Mouse (Mus musculus) C2C12 (cell line): ENCODE results near the gene Rilp. TPM values are rescaled to one million over a fixed set of nuclear protein-coding genes. Genes with fewer than 3 reads are reported as not detected.

ENCODE experiments used
- H3K27me3 ChIP-seq: one replicate; pipeline ENCODE4 v1.6.1; 2011; ENCODE audit not compliant: control insufficient read depth, insufficient read depth, insufficient read length
- H3K36me3 ChIP-seq: one replicate; pipeline ENCODE4 v1.6.1; 2011; ENCODE audit not compliant: control insufficient read depth, insufficient read depth
- H3K4me3 ChIP-seq: one replicate; pipeline ENCODE4 v1.5.1; 2011; ENCODE audit warnings: mild to moderate bottlenecking, control low read depth; ENCODE audit not compliant: poor library complexity, insufficient read depth, severe bottlenecking
- H3K79me2 ChIP-seq: one replicate; pipeline ENCODE4 v1.6.1; 2011; ENCODE audit not compliant: control insufficient read depth, insufficient read depth
- H3K79me3 ChIP-seq: one replicate; pipeline ENCODE4 v1.6.1; 2011; ENCODE audit warnings: low read depth, control low read depth
- H3ac ChIP-seq: one replicate; pipeline ENCODE3; 2011; ENCODE audit warnings: low read depth; ENCODE audit not compliant: control insufficient read depth, insufficient read length
- CEBPB ChIP-seq: IDR thresholded peaks from one replicate; pipeline ENCODE4 v1.6.1; 2011; ENCODE audit warnings: low read depth, mild to moderate bottlenecking, control low read depth, moderate library complexity
- CTCF ChIP-seq: IDR thresholded peaks from one replicate; pipeline ENCODE4 v1.5.1; 2011; ENCODE audit not compliant: control insufficient read depth, insufficient read depth, insufficient read length
- FOSL1 ChIP-seq: IDR thresholded peaks from one replicate; pipeline ENCODE4 v1.8.0; 2011; ENCODE audit warnings: mild to moderate bottlenecking, low read length; ENCODE audit not compliant: poor library complexity, insufficient read depth, severe bottlenecking
- MAX ChIP-seq: IDR thresholded peaks from one replicate; pipeline ENCODE4 v1.6.1; 2011; ENCODE audit warnings: mild to moderate bottlenecking, control low read depth
- MYOD1 ChIP-seq: IDR thresholded peaks from one replicate; pipeline ENCODE4 v1.6.1; 2011; ENCODE audit warnings: low read depth; ENCODE audit not compliant: control insufficient read depth, insufficient read length
- MYOG ChIP-seq: IDR thresholded peaks from one replicate; pipeline ENCODE4 v1.6.1; 2011; ENCODE audit not compliant: control insufficient read depth, insufficient read length; ENCODE audit errors: extremely low read depth
- USF1 ChIP-seq: IDR thresholded peaks from one replicate; pipeline ENCODE4 v1.6.1; 2011; ENCODE audit warnings: low read depth, mild to moderate bottlenecking, control low read depth, moderate library complexity
- polyA plus RNA-seq: library from polyadenylated mRNA; unstranded; fragments of >200 nt; fragmentation: generic; extraction: Trizol; gene quantifications from one replicate; pipeline ENCODE4 v1.2.1, GENCODE M21; 2012; ENCODE audit warnings: missing spikeins

Gene Rilp
- polyA plus RNA-seq, 1 experiment: 3.2 TPM

DNA sequence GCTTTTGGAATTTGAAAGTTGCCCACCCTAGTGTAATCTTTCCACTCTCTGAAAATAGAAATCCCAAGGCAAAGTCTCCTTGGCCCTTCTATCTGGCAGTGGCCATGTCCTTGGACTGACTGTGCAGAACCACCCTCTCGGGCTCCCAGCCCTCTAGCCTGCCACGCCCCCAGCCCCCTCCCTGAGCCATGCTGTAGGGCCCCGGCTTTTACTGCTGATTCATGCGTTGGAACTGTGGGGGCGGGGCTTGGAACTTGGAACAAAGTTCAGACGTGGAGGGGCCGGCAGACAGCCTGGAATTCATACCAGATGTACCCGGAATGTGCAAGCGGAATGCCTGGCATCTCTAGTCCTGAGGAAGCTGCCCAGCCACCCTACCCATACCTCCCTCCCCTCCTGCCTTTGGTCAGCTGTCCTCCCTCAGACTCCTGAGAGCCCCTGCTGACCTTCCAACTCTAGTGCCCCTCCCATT, 47.0 kb upstream of the Rilp start:
- TF ChIP-seq CTCF (no peak), MYOG (no peak), MYOD1 (peak; percentile 41), USF1 (no peak), MAX (peak; percentile 70), CEBPB (no peak)
- Histone ChIP-seq H3ac (peak overlapping the region; percentile 74), H3K79me2 (peaks cover 39% of the 10 kb centered on the region), H3K36me3 (peaks cover 37% of the 10 kb centered on the region), H3K4me3 (peak overlapping the region; percentile 99), H3K27me3 (no peaks in the 10 kb centered on the region), H3K79me3 (peaks cover 29% of the 10 kb centered on the region)

DNA sequence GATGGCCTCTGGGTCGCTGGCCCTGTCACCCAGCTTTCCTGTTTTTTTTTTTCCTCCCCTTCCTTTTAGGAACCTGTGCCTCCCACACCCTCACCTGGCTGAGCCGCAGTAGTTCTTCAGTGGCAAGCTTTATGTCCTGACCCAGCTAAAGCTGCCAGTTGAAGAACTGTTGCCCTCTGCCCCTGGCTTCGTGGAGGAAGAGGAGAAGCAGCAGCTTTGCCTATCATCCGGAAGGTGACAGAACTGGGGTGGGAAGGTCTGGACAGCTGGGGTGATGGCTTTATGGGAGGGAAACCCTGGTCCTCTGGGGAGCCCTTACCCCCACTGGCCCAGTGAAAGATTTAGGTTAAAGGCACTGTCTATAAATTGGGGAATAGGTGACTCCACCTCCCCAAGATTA, 46.3 kb upstream of the Rilp start:
- peaks cover 29% of the 10 kb centered on the region for H3K79me3 ChIP-seq
- H3ac ChIP-seq: peak overlapping the region; percentile 64
- H3K36me3 ChIP-seq: peaks cover 37% of the 10 kb centered on the region
- TF ChIP-seq USF1 (no peak), CTCF (no peak), CEBPB (no peak), MYOG (no peak), MAX (no peak), FOSL1 (no peak), MYOD1 (no peak)
- no peaks in the 10 kb centered on the region for H3K27me3 ChIP-seq
- H3K4me3 ChIP-seq: peak overlapping the region; percentile 99
- peaks cover 39% of the 10 kb centered on the region for H3K79me2 ChIP-seq

DNA sequence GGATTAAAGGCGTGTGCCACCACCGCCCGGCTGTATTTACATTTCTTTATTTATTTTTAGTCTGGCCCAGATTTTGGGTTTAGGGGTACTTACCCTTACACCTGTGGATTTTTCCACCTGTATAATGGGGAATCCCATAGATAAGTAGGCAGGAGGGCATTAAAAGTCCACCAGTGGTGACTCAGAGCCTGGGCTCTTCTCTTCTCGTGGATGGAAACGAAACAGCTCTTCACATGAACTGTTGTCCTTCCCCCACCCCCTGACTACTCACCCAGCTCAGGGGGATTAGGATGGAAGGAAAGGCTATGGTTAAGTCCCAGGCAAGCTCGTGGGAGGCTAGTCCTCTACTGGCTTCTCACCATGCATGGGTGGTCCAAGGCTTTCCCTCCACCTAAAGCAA, 45.5 kb upstream of the Rilp start:
- Histone ChIP-seq H3K4me3 (no peak overlapping the region), H3K79me2 (peaks cover 39% of the 10 kb centered on the region), H3K79me3 (peaks cover 29% of the 10 kb centered on the region), H3K36me3 (peaks cover 37% of the 10 kb centered on the region), H3K27me3 (no peaks in the 10 kb centered on the region), H3ac (no peak overlapping the region)
- TF ChIP-seq MYOG: no peak
- TF ChIP-seq USF1: no peak
- no peak for TF ChIP-seq FOSL1
- TF ChIP-seq CTCF: no peak
- no peak for TF ChIP-seq CEBPB
- TF ChIP-seq MYOD1: no peak
- TF ChIP-seq MAX: no peak

DNA sequence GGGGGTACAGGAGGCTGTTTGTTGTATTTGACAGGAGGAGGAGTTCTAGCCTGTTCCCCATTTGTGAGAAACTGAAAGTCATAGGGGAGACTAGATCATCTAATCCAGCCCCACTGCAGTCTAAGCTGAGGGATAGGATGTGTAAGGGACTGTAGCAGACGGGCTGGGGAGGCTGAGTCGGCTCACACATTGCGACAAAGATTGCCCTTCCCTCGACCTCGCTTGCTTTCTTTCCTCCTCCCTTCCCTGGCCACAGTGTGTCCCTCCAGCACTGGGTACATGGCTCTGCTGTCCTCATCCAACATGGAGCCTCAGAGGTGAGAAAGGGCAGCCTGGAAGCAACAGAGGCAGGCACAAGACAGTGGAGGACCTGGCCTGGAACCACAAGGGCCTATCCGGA, 44.8 kb upstream of the Rilp start:
- peaks cover 29% of the 10 kb centered on the region for H3K79me3 ChIP-seq
- H3K79me2 ChIP-seq: peaks cover 39% of the 10 kb centered on the region
- H3K36me3 ChIP-seq: peaks cover 37% of the 10 kb centered on the region
- no peak overlapping the region for H3K4me3 ChIP-seq
- no peaks in the 10 kb centered on the region for H3K27me3 ChIP-seq
- H3ac ChIP-seq: no peak overlapping the region
- no peak for TF ChIP-seq USF1
- no peak for TF ChIP-seq MAX
- TF ChIP-seq CEBPB: no peak
- TF ChIP-seq MYOG: no peak
- TF ChIP-seq MYOD1: no peak
- no peak for TF ChIP-seq CTCF
- no peak for TF ChIP-seq FOSL1

DNA sequence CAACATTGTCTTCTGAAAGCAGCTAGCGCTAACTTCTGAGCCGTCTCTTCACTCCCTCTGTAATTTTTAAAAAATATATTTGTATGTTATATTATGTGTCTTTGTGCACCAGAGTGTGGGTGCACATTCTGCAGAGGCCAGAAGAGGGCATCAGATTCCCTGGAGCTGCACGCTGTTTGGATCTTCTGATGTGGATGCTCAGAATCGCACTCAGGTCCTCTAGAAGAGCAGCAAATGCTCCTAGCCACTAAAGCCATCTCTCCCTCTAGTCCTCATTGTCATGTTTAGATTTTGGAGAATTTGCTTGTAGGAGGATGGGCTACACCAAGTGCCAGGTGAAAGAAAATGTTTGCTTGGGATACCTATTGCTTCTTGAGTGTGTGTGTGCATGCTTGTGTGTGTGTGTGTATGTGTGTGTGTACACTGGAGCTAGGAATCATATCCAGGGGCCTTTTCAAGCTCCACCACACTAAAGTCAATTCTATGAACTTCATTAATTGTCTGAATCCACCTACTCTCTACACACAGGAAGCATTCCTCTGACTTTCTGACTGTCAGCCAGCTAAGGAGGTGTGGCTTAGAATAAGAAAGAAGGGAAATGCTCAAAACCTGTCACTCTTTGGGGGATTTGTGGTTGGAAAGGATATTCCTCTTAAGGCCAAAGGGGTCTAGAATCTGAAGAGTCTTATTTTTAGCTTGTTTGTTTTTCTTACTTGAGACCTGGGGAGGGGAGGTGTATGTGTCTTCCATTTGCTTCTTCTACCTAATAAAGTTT, 43.0 kb upstream of the Rilp start:
- Histone ChIP-seq H3ac (no peak overlapping the region), H3K27me3 (no peaks in the 10 kb centered on the region), H3K79me3 (peaks cover 27% of the 10 kb centered on the region), H3K4me3 (no peak overlapping the region), H3K79me2 (peaks cover 34% of the 10 kb centered on the region), H3K36me3 (peaks cover 37% of the 10 kb centered on the region)
- TF ChIP-seq USF1: no peak
- no peak for TF ChIP-seq MYOD1
- no peak for TF ChIP-seq CEBPB
- TF ChIP-seq MAX: no peak
- no peak for TF ChIP-seq FOSL1
- no peak for TF ChIP-seq MYOG
- no peak for TF ChIP-seq CTCF
